Mouse (Mus musculus): ENCODE measurements around the gene Sema4c. TPM values are rescaled to one million over a fixed set of nuclear protein-coding genes. Genes with fewer than 3 reads are reported as not detected.

The Sema4c gene
- not detected in 2 replicates for total RNA-seq (2014; fragmentation: Nextera tagmentation)
- total RNA-seq (2017): 0.17 and 0.87 TPM in 2 replicates
- not detected in 2 replicates for polyA plus RNA-seq (2012)

DNA sequence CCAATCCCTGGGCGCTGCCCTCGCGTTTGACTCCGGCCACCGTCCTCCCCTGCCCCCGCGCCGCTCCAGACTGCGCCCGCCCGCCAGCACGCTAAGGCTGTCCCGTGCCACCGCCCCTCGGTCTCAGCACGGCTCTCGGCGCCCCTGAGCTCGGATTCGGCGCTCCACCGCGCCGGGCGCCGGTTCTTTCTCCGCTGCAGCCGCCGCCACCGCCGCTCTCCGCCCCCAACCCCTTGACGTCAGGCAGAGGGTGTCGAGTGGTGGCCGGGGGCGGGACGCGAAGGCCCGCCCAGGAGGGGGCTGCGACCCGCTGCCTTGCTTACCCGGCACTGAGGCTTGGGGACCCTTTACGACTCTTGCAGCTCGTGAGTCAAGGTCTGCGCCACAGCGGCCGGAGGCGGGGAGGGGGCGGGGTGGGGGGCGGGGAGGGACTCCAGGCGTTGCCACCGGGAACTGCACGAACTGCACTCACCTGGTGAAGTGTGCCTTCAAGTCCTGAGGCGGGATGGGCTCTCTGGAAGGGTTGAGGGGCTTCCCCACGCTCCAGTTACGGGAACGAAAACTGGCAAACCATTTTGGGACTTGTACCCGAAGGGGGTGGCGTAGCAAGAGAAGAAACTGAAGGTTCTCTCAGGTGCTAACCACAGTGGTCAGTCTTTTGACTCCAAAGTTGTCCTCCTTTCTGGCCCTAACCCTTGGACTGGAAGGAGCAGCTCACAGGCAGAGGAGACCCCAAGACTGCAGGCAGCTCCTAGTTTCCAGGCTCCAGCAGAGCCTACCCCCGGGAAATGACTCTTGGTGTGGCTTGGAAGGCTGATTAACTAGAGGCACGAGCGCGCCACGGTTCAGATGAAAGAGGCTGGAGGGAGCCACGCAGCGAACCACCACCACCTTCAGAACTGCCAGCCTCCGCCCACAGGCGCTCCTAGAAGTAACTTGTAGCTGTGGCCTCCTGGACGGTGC is at the start of gene Sema4c:
Sema4c (minus strand) TSS at position 319 of the 963 bp plus-strand sequence.
- ATAC-seq (ENCODE audit: extremely low read depth, insufficient number of reproducible peaks, low FRiP score, poor library complexity, severe bottlenecking) (no peak), DNase-seq (ENCODE audit: low spot score) (no peak)
- no peak for TF ChIP-seq GATA1 (IDR thresholded peaks at IDR 0.05; ENCODE audit: borderline replicate concordance, low read length)
- TF ChIP-seq POLR2AphosphoS5 (IDR thresholded peaks at IDR 0.05; ENCODE audit: insufficient replicate concordance, low read depth, low read length): no peak
- no peak for TF ChIP-seq CTCF (IDR thresholded peaks at IDR 0.05; ENCODE audit: low read depth, low read length)
- TF ChIP-seq TAL1 (conservative IDR thresholded peaks at IDR 0.05; ENCODE audit: low read depth, low read length): no peak
- TF ChIP-seq GATA2 (IDR thresholded peaks at IDR 0.05; ENCODE audit: borderline replicate concordance, low read depth, low read length): no peak
- H3K4me1 ChIP-seq (ENCODE audit: insufficient read depth, low read depth, low read length): peaks cover 18% of the 10 kb centered on the region
- H3K4me3 ChIP-seq (ENCODE audit: low read depth, low read length): peak within 1 kb of the TSS; percentile 28; the same call in 1 of the 2 replicates
- H3K27me3 ChIP-seq (ENCODE audit: insufficient read depth, low read length): peaks cover 81% of the 10 kb centered on the region
- no peaks in the 10 kb centered on the region for H3K9me3 ChIP-seq (replicated peaks)
- no peaks in the 10 kb centered on the region for H3K36me3 ChIP-seq (replicated peaks)

DNA sequence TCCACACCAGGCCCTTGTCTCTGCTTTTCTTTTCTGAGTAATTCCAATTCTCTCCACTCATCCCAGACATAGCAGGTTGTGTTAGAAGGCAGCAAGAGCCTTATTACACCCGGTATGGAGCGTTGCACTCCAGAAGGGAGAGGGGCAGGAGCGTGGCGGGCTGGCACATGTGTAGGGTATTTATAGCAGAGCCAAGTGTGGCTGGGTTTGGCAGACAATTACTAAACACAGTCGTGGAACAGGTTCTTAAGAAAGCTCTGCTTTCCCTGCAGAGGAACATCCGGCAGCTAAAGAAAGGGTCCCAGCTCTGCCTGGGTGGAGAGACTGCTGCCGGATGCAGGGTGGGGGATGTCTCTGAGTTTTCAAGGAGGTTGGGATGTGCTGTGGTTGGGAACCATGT is 48.8 kb upstream of the Sema4c start:
- Histone ChIP-seq H3K9me3 (replicated peaks) (no peaks in the 10 kb centered on the region), H3K4me1 (ENCODE audit: insufficient read depth, low read depth, low read length) (peaks cover 2% of the 10 kb centered on the region; the same call in 1 of the 2 replicates), H3K36me3 (replicated peaks) (no peaks in the 10 kb centered on the region), H3K4me3 (ENCODE audit: low read depth, low read length) (no peak overlapping the region), H3K27me3 (ENCODE audit: insufficient read depth, low read length) (peaks cover 30% of the 10 kb centered on the region)
- TF ChIP-seq CTCF (IDR thresholded peaks at IDR 0.05; ENCODE audit: low read depth, low read length) (no peak), GATA1 (IDR thresholded peaks at IDR 0.05; ENCODE audit: borderline replicate concordance, low read length) (no peak), POLR2AphosphoS5 (IDR thresholded peaks at IDR 0.05; ENCODE audit: insufficient replicate concordance, low read depth, low read length) (no peak), TAL1 (conservative IDR thresholded peaks at IDR 0.05; ENCODE audit: low read depth, low read length) (no peak), GATA2 (IDR thresholded peaks at IDR 0.05; ENCODE audit: borderline replicate concordance, low read depth, low read length) (no peak)
- ATAC-seq (ENCODE audit: extremely low read depth, insufficient number of reproducible peaks, low FRiP score, poor library complexity, severe bottlenecking) (no peak), DNase-seq (ENCODE audit: low spot score) (no peak)

DNA sequence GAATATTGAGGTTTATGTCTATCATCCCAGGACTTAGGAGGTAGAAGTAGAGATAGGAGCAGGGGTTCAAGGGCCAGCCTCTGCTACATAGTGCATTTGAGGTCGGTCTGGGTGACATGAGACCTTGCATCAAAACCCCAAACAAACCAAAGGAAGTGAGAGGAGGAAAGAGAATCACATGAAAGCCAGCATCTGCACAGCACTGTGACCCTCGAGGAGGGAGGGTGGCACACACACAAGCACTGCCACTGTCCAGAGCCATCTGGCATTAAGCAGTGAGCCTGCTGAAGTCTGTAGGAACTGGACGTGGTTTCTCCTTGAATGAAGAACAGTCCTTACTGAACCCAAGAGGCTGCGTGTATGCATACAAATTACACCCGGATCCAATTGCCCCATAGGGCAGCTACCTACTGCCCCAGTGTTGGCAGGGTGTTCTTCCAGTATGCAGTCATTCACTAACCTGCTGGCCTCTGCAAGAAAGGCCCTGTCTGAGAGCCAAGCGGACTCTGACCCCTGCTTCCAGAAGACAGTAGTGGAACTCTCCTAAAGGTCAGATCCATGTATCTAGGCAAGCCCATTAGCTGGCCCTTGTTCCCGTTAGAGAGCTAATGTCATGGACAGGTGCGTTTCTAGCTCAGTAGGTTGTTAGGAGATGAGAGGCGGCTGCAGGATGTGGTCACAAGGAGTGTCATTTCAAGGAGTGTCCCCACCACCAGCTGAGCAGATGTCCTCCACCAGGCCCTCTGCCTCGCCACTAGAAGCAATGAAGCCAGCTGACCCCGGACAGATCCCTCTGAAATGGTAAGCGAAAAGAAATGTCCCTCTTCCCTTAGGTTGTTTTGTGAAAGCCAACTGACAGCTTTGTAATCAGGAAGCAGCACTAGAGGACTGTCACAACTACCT is 46.4 kb upstream of the Sema4c start:
- H3K4me3 ChIP-seq (ENCODE audit: low read depth, low read length): no peak overlapping the region
- peaks cover 2% of the 10 kb centered on the region; the same call in 1 of the 2 replicates for H3K4me1 ChIP-seq (ENCODE audit: insufficient read depth, low read depth, low read length)
- DNase-seq (ENCODE audit: low spot score) (no peak), ATAC-seq (ENCODE audit: extremely low read depth, insufficient number of reproducible peaks, low FRiP score, poor library complexity, severe bottlenecking) (no peak)
- H3K36me3 ChIP-seq (replicated peaks): no peaks in the 10 kb centered on the region
- peaks cover 34% of the 10 kb centered on the region for H3K27me3 ChIP-seq (ENCODE audit: insufficient read depth, low read length)
- TF ChIP-seq GATA2 (IDR thresholded peaks at IDR 0.05; ENCODE audit: borderline replicate concordance, low read depth, low read length) (no peak), CTCF (IDR thresholded peaks at IDR 0.05; ENCODE audit: low read depth, low read length) (no peak), GATA1 (IDR thresholded peaks at IDR 0.05; ENCODE audit: borderline replicate concordance, low read length) (no peak), POLR2AphosphoS5 (IDR thresholded peaks at IDR 0.05; ENCODE audit: insufficient replicate concordance, low read depth, low read length) (no peak)
- no peaks in the 10 kb centered on the region for H3K9me3 ChIP-seq (replicated peaks)

DNA sequence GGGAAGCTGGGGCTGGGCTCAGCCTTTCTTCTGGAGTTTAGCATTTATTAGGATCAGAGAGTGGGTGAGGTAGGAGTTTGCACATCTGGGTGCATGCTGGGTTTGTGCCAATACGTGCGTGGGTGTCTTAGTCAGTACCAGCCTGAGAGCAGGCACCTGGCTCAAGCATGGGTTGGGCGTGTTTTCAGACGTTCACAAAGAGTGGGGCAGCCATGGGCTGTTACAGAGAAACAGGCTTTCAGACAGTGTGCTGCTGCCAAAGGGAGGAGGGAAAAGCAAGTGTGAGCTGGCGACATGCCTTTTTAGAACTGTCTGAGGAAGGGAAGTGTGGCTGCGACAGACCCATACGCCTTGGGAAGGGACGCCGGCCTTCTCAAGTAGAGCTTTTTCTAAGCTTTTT is 45.2 kb upstream of the Sema4c start:
- no peak overlapping the region for H3K4me3 ChIP-seq (ENCODE audit: low read depth, low read length)
- peaks cover 36% of the 10 kb centered on the region for H3K27me3 ChIP-seq (ENCODE audit: insufficient read depth, low read length)
- no peaks in the 10 kb centered on the region for H3K36me3 ChIP-seq (replicated peaks)
- TF ChIP-seq POLR2AphosphoS5 (IDR thresholded peaks at IDR 0.05; ENCODE audit: insufficient replicate concordance, low read depth, low read length) (no peak), CTCF (IDR thresholded peaks at IDR 0.05; ENCODE audit: low read depth, low read length) (no peak), TAL1 (conservative IDR thresholded peaks at IDR 0.05; ENCODE audit: low read depth, low read length) (no peak), GATA2 (IDR thresholded peaks at IDR 0.05; ENCODE audit: borderline replicate concordance, low read depth, low read length) (no peak), GATA1 (IDR thresholded peaks at IDR 0.05; ENCODE audit: borderline replicate concordance, low read length) (no peak)
- ATAC-seq (ENCODE audit: extremely low read depth, insufficient number of reproducible peaks, low FRiP score, poor library complexity, severe bottlenecking): no peak
- peaks cover 2% of the 10 kb centered on the region; the same call in 1 of the 2 replicates for H3K4me1 ChIP-seq (ENCODE audit: insufficient read depth, low read depth, low read length)
- no peaks in the 10 kb centered on the region for H3K9me3 ChIP-seq (replicated peaks)
- no peak for DNase-seq (ENCODE audit: low spot score)

DNA sequence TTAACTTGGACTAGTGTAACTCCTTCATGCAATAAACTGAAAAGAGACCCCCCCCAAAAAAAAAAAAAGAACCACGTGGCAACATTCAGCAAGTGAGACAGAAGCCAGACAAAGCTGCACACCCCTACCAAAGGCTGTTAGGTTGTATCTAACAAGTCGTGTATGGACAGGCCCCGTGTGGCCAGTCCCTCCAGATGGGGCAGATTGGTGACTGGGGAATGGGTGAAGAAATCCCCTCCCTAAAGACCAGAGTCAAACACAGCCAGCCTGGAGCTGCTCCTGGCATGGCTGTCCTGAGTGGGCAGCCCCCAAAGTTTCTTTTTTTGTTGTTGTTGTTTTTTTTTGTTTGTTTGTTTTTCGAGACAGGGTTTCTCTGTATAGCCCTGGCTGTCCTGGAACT is 44.1 kb upstream of the Sema4c start:
- Histone ChIP-seq H3K36me3 (replicated peaks) (no peaks in the 10 kb centered on the region), H3K4me1 (ENCODE audit: insufficient read depth, low read depth, low read length) (no peaks in the 10 kb centered on the region), H3K9me3 (replicated peaks) (no peaks in the 10 kb centered on the region), H3K27me3 (ENCODE audit: insufficient read depth, low read length) (peaks cover 30% of the 10 kb centered on the region), H3K4me3 (ENCODE audit: low read depth, low read length) (no peak overlapping the region)
- DNase-seq (ENCODE audit: low spot score) (no peak), ATAC-seq (ENCODE audit: extremely low read depth, insufficient number of reproducible peaks, low FRiP score, poor library complexity, severe bottlenecking) (no peak)
- no peak for TF ChIP-seq GATA2 (IDR thresholded peaks at IDR 0.05; ENCODE audit: borderline replicate concordance, low read depth, low read length)
- no peak for TF ChIP-seq POLR2AphosphoS5 (IDR thresholded peaks at IDR 0.05; ENCODE audit: insufficient replicate concordance, low read depth, low read length)
- TF ChIP-seq CTCF (IDR thresholded peaks at IDR 0.05; ENCODE audit: low read depth, low read length): no peak
- TF ChIP-seq GATA1 (IDR thresholded peaks at IDR 0.05; ENCODE audit: borderline replicate concordance, low read length): no peak
- no peak for TF ChIP-seq TAL1 (conservative IDR thresholded peaks at IDR 0.05; ENCODE audit: low read depth, low read length)

Data from G1E (cell line).